Mouse (Mus musculus) bone marrow, adult 2 months (tissue): ENCODE measurements around the gene Rbl1.

Source experiments
- CTCF ChIP-seq: fragments of 200-500 bp; IDR thresholded peaks from 2 replicates; pipeline ENCODE4 v1.5.1; 2011; ENCODE audit warnings: low read length, control low read depth; ENCODE audit not compliant: control insufficient read depth, insufficient read depth
- POLR2A ChIP-seq: fragments of 200-500 bp; IDR thresholded peaks from 2 replicates; pipeline ENCODE4 v1.6.1; 2011; ENCODE audit warnings: low read depth, mild to moderate bottlenecking, control low read depth, low read length, borderline replicate concordance; ENCODE audit not compliant: control insufficient read depth

GRCm38 (mm10) chr2:157203459-157204365 lies 622 bp downstream of the Rbl1 start:
- TF ChIP-seq CTCF (no peak), POLR2A (peak; percentile 51; the same call in 1 of the 2 replicates)
